Mouse (Mus musculus): ENCODE measurements at regions not wholly inside any gene's neighbourhood (a gene's known extent, or its start where the extent isn't known, plus 50 kb on each side); places are given as distances from the start of the nearest gene placed in this dataset.

GRCm38 (mm10) chr3:41155132-41155760 lies 72.4 kb upstream of the Pgrmc2 start:
- Histone ChIP-seq H3K27me3 (replicated peaks) (no peaks in the 10 kb centered on the region), H3K4me2 (ENCODE audit: insufficient read depth, low read depth, poor library complexity, severe bottlenecking) (no peak overlapping the region), H3K79me2 (replicated peaks; ENCODE audit: control insufficient read depth, extremely low read depth, insufficient read depth, poor library complexity, severe bottlenecking) (no peaks in the 10 kb centered on the region), H3K36me3 (replicated peaks in 1 of 2; ENCODE audit: control insufficient read depth in 1 of 2, insufficient read depth in 1 of 2, low read length in 1 of 2) (no peaks in the 10 kb centered on the region), H3K4me3 (replicated peaks in 1 of 3; ENCODE audit: low read depth in 2 of 3, low read length in 2 of 3, poor library complexity in 1 of 3) (no peak overlapping the region), H3K27ac (ENCODE audit: insufficient read depth, low read depth) (no peak overlapping the region), H3K9me3 (replicated peaks; ENCODE audit: low read length) (no peaks in the 10 kb centered on the region), H3K4me1 (ENCODE audit: control insufficient read depth in 1 of 2, insufficient read depth in 2 of 2) (no peaks in the 10 kb centered on the region), H3K9ac (ENCODE audit: insufficient read depth, low read depth) (no peak overlapping the region)
- dilution Hi-C loops (cut with MboI; ENCODE audit: extremely low pct_ligation_motif_present, extremely low pct_unique_long_range_greater_than_20kb, low sequenced_read_pairs): no loop called here
- TF ChIP-seq PAX5 (IDR thresholded peaks at IDR 0.05; ENCODE audit: low read length) (no peak), GABPA (IDR thresholded peaks at IDR 0.05; ENCODE audit: insufficient replicate concordance, low read depth, low read length) (no peak), EP300 (IDR thresholded peaks at IDR 0.05; ENCODE audit: low read length) (no peak)
- in situ Hi-C loops (cut with MboI; ENCODE audit: low pct_ligation_motif_present, low pct_unique_long_range_greater_than_20kb, low sequenced_read_pairs): no loop called here
- DNase-seq (ENCODE audit: extremely low read depth): no peak

- DNase-seq (ENCODE audit: extremely low read depth): no peak
- TF ChIP-seq ZMIZ1 (IDR thresholded peaks at IDR 0.05; ENCODE audit: low read depth, low read length): no peak
- TF ChIP-seq USF1 (IDR thresholded peaks at IDR 0.05; ENCODE audit: low read depth, low read length): no peak
- TF ChIP-seq CHD1 (IDR thresholded peaks at IDR 0.05; ENCODE audit: low read depth, low read length): no peak
- TF ChIP-seq EP300 (IDR thresholded peaks at IDR 0.05; ENCODE audit: low read length): no peak
- TF ChIP-seq ETS1 (conservative IDR thresholded peaks at IDR 0.05; ENCODE audit: low read depth, low read length): no peak
- no peak for TF ChIP-seq CHD2 (IDR thresholded peaks at IDR 0.05; ENCODE audit: low read length)
- no peak for TF ChIP-seq ZKSCAN1 (IDR thresholded peaks at IDR 0.05; ENCODE audit: borderline replicate concordance, low read depth, low read length)
- no peak for TF ChIP-seq RAD21 (IDR thresholded peaks at IDR 0.05; ENCODE audit: low read depth, low read length)
- TF ChIP-seq PAX5 (IDR thresholded peaks at IDR 0.05; ENCODE audit: low read length): no peak
- TF ChIP-seq MAFK (IDR thresholded peaks at IDR 0.05; ENCODE audit: insufficient replicate concordance, low read length): no peak
- H3K79me2 ChIP-seq (replicated peaks; ENCODE audit: control insufficient read depth, extremely low read depth, insufficient read depth, poor library complexity, severe bottlenecking): no peaks in the 10 kb centered on the region
- no peaks in the 10 kb centered on the region for H3K9me3 ChIP-seq (replicated peaks; ENCODE audit: low read length)
- no peaks in the 10 kb centered on the region for H3K4me1 ChIP-seq (ENCODE audit: control insufficient read depth in 1 of 2, insufficient read depth in 2 of 2)
- H3K4me3 ChIP-seq (replicated peaks in 1 of 3; ENCODE audit: low read depth in 2 of 3, low read length in 2 of 3, poor library complexity in 1 of 3): no peak overlapping the region
- no peaks in the 10 kb centered on the region for H3K36me3 ChIP-seq (replicated peaks in 1 of 2; ENCODE audit: control insufficient read depth in 1 of 2, insufficient read depth in 1 of 2, low read length in 1 of 2)
- no peak overlapping the region for H3K9ac ChIP-seq (ENCODE audit: insufficient read depth, low read depth)
- H3K4me2 ChIP-seq (ENCODE audit: insufficient read depth, low read depth, poor library complexity, severe bottlenecking): no peak overlapping the region
- no peaks in the 10 kb centered on the region for H3K27me3 ChIP-seq (replicated peaks)
- dilution Hi-C loops (cut with MboI; ENCODE audit: extremely low pct_ligation_motif_present, extremely low pct_unique_long_range_greater_than_20kb, low sequenced_read_pairs): no loop called here
- H3K27ac ChIP-seq (ENCODE audit: insufficient read depth, low read depth): no peak overlapping the region
- in situ Hi-C loops (cut with MboI; ENCODE audit: low pct_ligation_motif_present, low pct_unique_long_range_greater_than_20kb, low sequenced_read_pairs): no loop called here
Observed at GRCm38 (mm10) chr3:41154402-41154801, 71.6 kb upstream of the Pgrmc2 start.

GRCm38 (mm10) chr3:41151989-41152388 lies 69.1 kb upstream of the Pgrmc2 start:
- Histone ChIP-seq H3K4me2 (ENCODE audit: insufficient read depth, low read depth, poor library complexity, severe bottlenecking) (no peak overlapping the region), H3K27me3 (replicated peaks) (no peaks in the 10 kb centered on the region), H3K4me3 (replicated peaks in 1 of 3; ENCODE audit: low read depth in 2 of 3, low read length in 2 of 3, poor library complexity in 1 of 3) (no peak overlapping the region), H3K27ac (ENCODE audit: insufficient read depth, low read depth) (no peak overlapping the region), H3K9me3 (replicated peaks; ENCODE audit: low read length) (no peaks in the 10 kb centered on the region), H3K79me2 (replicated peaks; ENCODE audit: control insufficient read depth, extremely low read depth, insufficient read depth, poor library complexity, severe bottlenecking) (no peaks in the 10 kb centered on the region), H3K36me3 (replicated peaks in 1 of 2; ENCODE audit: control insufficient read depth in 1 of 2, insufficient read depth in 1 of 2, low read length in 1 of 2) (no peaks in the 10 kb centered on the region), H3K4me1 (ENCODE audit: control insufficient read depth in 1 of 2, insufficient read depth in 2 of 2) (no peaks in the 10 kb centered on the region), H3K9ac (ENCODE audit: insufficient read depth, low read depth) (no peak overlapping the region)
- dilution Hi-C loops (cut with MboI; ENCODE audit: extremely low pct_ligation_motif_present, extremely low pct_unique_long_range_greater_than_20kb, low sequenced_read_pairs): no loop called here
- TF ChIP-seq GABPA (IDR thresholded peaks at IDR 0.05; ENCODE audit: insufficient replicate concordance, low read depth, low read length) (no peak), SIN3A (IDR thresholded peaks at IDR 0.05; ENCODE audit: low read length) (no peak), KAT2A (IDR thresholded peaks at IDR 0.05; ENCODE audit: insufficient replicate concordance, low read length) (no peak), NRF1 (IDR thresholded peaks at IDR 0.05; ENCODE audit: low read depth, low read length) (no peak), SMC3 (IDR thresholded peaks at IDR 0.05; ENCODE audit: low read depth, low read length) (no peak), USF2 (conservative IDR thresholded peaks at IDR 0.05; ENCODE audit: low read depth, low read length) (no peak), JUN (IDR thresholded peaks at IDR 0.05; ENCODE audit: insufficient read depth, low read depth, low read length) (no peak), MAFK (IDR thresholded peaks at IDR 0.05; ENCODE audit: insufficient replicate concordance, low read length) (no peak), CHD1 (IDR thresholded peaks at IDR 0.05; ENCODE audit: low read depth, low read length) (no peak), MYC (IDR thresholded peaks at IDR 0.05; ENCODE audit: low read depth, low read length) (no peak), ZNF384 (IDR thresholded peaks at IDR 0.05; ENCODE audit: low read depth, low read length) (no peak), NELFE (IDR thresholded peaks at IDR 0.05; ENCODE audit: low read depth, low read length) (no peak), JUND (conservative IDR thresholded peaks at IDR 0.05; ENCODE audit: low read depth, low read length) (no peak), RAD21 (IDR thresholded peaks at IDR 0.05; ENCODE audit: low read depth, low read length) (no peak), ZKSCAN1 (IDR thresholded peaks at IDR 0.05; ENCODE audit: borderline replicate concordance, low read depth, low read length) (no peak), PAX5 (IDR thresholded peaks at IDR 0.05; ENCODE audit: low read length) (no peak), RCOR1 (conservative IDR thresholded peaks at IDR 0.05; ENCODE audit: low read depth, low read length) (no peak), ZMIZ1 (IDR thresholded peaks at IDR 0.05; ENCODE audit: low read depth, low read length) (no peak), UBTF (IDR thresholded peaks at IDR 0.05; ENCODE audit: low read depth, low read length) (no peak)
- in situ Hi-C loops (cut with MboI; ENCODE audit: low pct_ligation_motif_present, low pct_unique_long_range_greater_than_20kb, low sequenced_read_pairs): no loop called here
- DNase-seq (ENCODE audit: extremely low read depth): no peak

Measured in CH12.LX (cell line).